Mouse (Mus musculus) adrenal gland, adult 18-20 months (tissue): ENCODE data around the gene Sit1. TPM values are rescaled to one million over a fixed set of nuclear protein-coding genes. Genes with fewer than 3 reads are reported as not detected.

Source experiments
- DNase-seq, 2 experiments: peaks; one replicate each; pipeline ENCODE4 v3.0.0; 2021 to 2022; ENCODE audit warnings: low spot score in 2 of 2
- total RNA-seq, 2 experiments: library from RNA; stranded (reverse); gene quantifications; 1 replicate in 1 of 2; 2 replicates in 1 of 2; pipeline ENCODE4 v1.2.3; 2021

Sit1 gene
- total RNA-seq, 2 experiments from 2014 or later = 0.38 TPM; not detected in 1

- no peak for DNase-seq
Observed at GRCm38 (mm10) chr4:43473636-43474035, 9.9 kb downstream of the Sit1 start.

- no peak for DNase-seq
Observed at GRCm38 (mm10) chr4:43470301-43470700, 13.2 kb downstream of the Sit1 start.

- DNase-seq = no peak
Observed at GRCm38 (mm10) chr4:43466872-43467271, 16.7 kb downstream of the Sit1 start.

- no peak for DNase-seq
Observed at GRCm38 (mm10) chr4:43465935-43466334, 17.6 kb downstream of the Sit1 start.

GRCm38 (mm10) chr4:43463102-43463501, 20.4 kb downstream of the Sit1 start:
- no peak for DNase-seq

- DNase-seq = no peak
Observed at GRCm38 (mm10) chr4:43457124-43457523, 26.4 kb downstream of the Sit1 start.

GRCm38 (mm10) chr4:43456470-43456869, 27.1 kb downstream of the Sit1 start:
- DNase-seq = no peak

GRCm38 (mm10) chr4:43454041-43454836, 29.3 kb downstream of the Sit1 start, which contains the start of gene Cd72:
TSS of gene Cd72 (minus strand) at chr4:43454628.
- DNase-seq = no peak

GRCm38 (mm10) chr4:43453413-43453812, 30.1 kb downstream of the Sit1 start:
- no peak for DNase-seq

GRCm38 (mm10) chr4:43452315-43452714, 31.2 kb downstream of the Sit1 start:
- no peak for DNase-seq

- DNase-seq = no peak
Observed at GRCm38 (mm10) chr4:43448554-43448953, 35.0 kb downstream of the Sit1 start.

GRCm38 (mm10) chr4:43447251-43447650, 36.3 kb downstream of the Sit1 start:
- peak in 1 of 2 experiments; percentile 51 for DNase-seq

- no peak for DNase-seq
Observed at GRCm38 (mm10) chr4:43443511-43443910, 40.0 kb downstream of the Sit1 start.

GRCm38 (mm10) chr4:43442456-43443361, 40.8 kb downstream of the Sit1 start:
- DNase-seq = peak; percentile 72 to 75

GRCm38 (mm10) chr4:43442044-43442443, 41.5 kb downstream of the Sit1 start:
- peak; percentile 99 for DNase-seq

GRCm38 (mm10) chr4:43441639-43442038, 41.9 kb downstream of the Sit1 start, which contains the start of gene Tesk1:
TSS of gene Tesk1 (plus strand) at chr4:43441939.
- DNase-seq = peak in 1 of 2 experiments; percentile 1

- no peak for DNase-seq
Observed at GRCm38 (mm10) chr4:43432832-43433231, 50.7 kb downstream of the Sit1 start.

Other genes starting within 250 kb of the Sit1 start
- gene Atp8b5, start 216.6 kb downstream of the Sit1 start, total RNA-seq = under 1 TPM; 0.30 to 0.83 TPM
- 10 to 100 TPM; 36.9 to 39.9 TPM for gene Rusc2, start 101.8 kb downstream of the Sit1 start, total RNA-seq
- not detected for gene Fam166b, start 54.6 kb downstream of the Sit1 start, total RNA-seq
- gene Tesk1, start 41.8 kb downstream of the Sit1 start, total RNA-seq = 10 to 100 TPM; 67.6 to 72.3 TPM
- gene Cd72, start 29.1 kb downstream of the Sit1 start, total RNA-seq = 1 to 10 TPM; 2.6 to 2.8 TPM
- gene Ccdc107, start 9.2 kb upstream of the Sit1 start, total RNA-seq = 10 to 100 TPM; 49.7 to 58.0 TPM
- gene Arhgef39, start 16.0 kb upstream of the Sit1 start, total RNA-seq = 1 to 10 TPM; 1.1 to 1.9 TPM
- gene Car9, start 23.2 kb upstream of the Sit1 start, total RNA-seq = under 1 TPM; 0.56 to 0.61 TPM
- gene Tpm2, start 40.0 kb upstream of the Sit1 start, total RNA-seq = 10 to 100 TPM; 33.4 to 61.7 TPM
- gene Creb3, start 78.6 kb upstream of the Sit1 start, total RNA-seq = 100 to 1,000 TPM in 1 of 2 experiments, 10 to 100 TPM in 1; 95.8 to 144 TPM
- 100 to 1,000 TPM; 167 to 208 TPM for gene Tln1, start 79.0 kb upstream of the Sit1 start, total RNA-seq
- gene Rgp1, start 95.0 kb upstream of the Sit1 start, total RNA-seq = 10 to 100 TPM; 40.7 to 48.7 TPM
- 1 to 10 TPM; 8.2 to 8.3 TPM for gene Gba2, start 95.1 kb upstream of the Sit1 start, total RNA-seq
- under 1 TPM; 0.70 to 0.73 TPM for gene Msmp, start 100.8 kb upstream of the Sit1 start, total RNA-seq
- gene Npr2, start 148.2 kb upstream of the Sit1 start, total RNA-seq = 10 to 100 TPM; 24.9 to 42.4 TPM
- under 1 TPM; 0.53 to 0.54 TPM for gene Spag8, start 169.9 kb upstream of the Sit1 start, total RNA-seq
- gene Hint2, start 172.7 kb upstream of the Sit1 start, total RNA-seq = 100 to 1,000 TPM in 1 of 2 experiments, 10 to 100 TPM in 1; 79.2 to 121 TPM
- 1 to 10 TPM; 5.2 to 7.5 TPM for gene Tmem8b, start 185.2 kb upstream of the Sit1 start, total RNA-seq
- under 1 TPM; 0.19 to 0.40 TPM for gene Fam221b, start 185.4 kb upstream of the Sit1 start, total RNA-seq
- gene Olfr70, start 217.1 kb upstream of the Sit1 start, total RNA-seq = not detected
- gene Olfr71, start 226.5 kb upstream of the Sit1 start, total RNA-seq = not detected
- gene Hrct1, start 243.5 kb upstream of the Sit1 start, total RNA-seq = 1 to 10 TPM; 2.4 to 6.4 TPM
- 1 to 10 TPM; 1.6 to 2.3 TPM for gene Spaar, start 246.3 kb upstream of the Sit1 start, total RNA-seq